Mouse (Mus musculus) ES-E14 (cell line): ENCODE measurements around the gene Nfib.

ENCODE experiments used
- CHD2 ChIP-seq: IDR thresholded peaks from 2 replicates; pipeline ENCODE4 v1.6.1; 2014; ENCODE audit warnings: mild to moderate bottlenecking, low read depth, low read length, inconsistent platforms
- ZNF384 ChIP-seq: IDR thresholded peaks from 2 replicates; pipeline ENCODE4 v1.6.1; 2012; ENCODE audit warnings: low read depth, low read length, inconsistent platforms

- no peak for TF ChIP-seq ZNF384
- TF ChIP-seq CHD2, result no peak
These were observed 439.4 kb downstream of the Nfib start for GRCm38 (mm10) chr4:82266066-82266619.
